Mouse (Mus musculus) left cerebral cortex, postnatal 36 days (tissue): ENCODE data around the gene Gtf3c2. TPM values are rescaled to one million over a fixed set of nuclear protein-coding genes. Genes with fewer than 3 reads are reported as not detected.
"Not testable (repeated sequence)": the region's sequence is repeated elsewhere in the genome, so short reads cannot be mapped to it uniquely, and the experiment has no call there.

ENCODE experiments used
- DNase-seq, 2 experiments: peaks; one replicate each; pipeline ENCODE4 v3.0.0; 2021 to 2022; ENCODE audit warnings: low spot score in 2 of 2, mixed read lengths in 1 of 2
- intact Hi-C: fragments of 180-260 bp; cut with DNase I; formaldehyde crosslinking; loops from one replicate; pipeline ENCODE4 v1.15.1; 2025
- total RNA-seq, 2 experiments: library from RNA; stranded (reverse); gene quantifications; 2 replicates each; pipeline ENCODE4 v1.2.3; 2021

Gene Gtf3c2
- 10 to 100 TPM; 48.0 to 73.7 TPM for total RNA-seq

DNA sequence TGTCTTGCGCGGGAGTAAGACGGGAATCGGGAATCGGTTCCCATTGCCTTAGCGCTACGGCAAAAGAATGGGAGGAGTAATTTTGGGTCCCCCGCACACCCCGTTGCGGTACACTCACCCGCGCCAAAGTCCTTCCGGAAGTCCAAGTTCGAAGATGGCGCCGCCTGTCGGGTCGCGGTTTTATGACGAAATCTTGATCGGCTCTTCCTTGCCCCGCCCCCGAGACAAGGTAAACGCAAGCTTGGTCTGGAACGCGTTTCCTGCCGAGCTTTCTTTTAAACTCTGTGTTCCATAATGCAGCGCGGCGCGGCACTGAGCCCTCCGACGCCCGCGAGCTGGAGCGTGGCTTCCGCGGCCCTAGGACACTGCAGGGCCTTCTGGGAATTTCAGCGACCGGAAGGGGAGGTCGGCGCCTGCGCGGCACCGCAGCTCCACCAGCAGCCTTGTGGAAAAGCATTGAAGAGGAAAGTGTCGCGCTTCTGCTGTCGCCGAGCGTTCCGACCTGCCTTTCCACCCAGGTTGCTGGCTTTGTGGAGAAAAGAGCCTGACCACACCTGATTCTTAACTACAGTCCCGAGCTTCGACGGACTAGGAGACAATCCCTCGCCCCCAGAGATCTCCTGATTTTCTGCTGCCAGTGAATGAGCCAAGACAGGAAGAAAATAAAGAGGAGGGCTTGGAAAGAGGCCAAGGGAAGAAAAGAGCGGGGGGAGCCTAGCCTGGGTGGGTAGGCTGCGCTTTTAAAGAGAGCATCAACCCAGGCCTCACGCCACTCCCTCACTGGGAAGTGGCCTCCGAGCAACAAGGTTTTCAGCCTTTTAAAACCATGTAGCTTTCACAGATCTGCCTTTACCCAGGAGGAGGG lies at the start of gene Gtf3c2, which contains the start of gene Gm29609:
TSS of gene Gtf3c2 (minus strand) at position 379 of the 865 bp plus-strand sequence.
TSS of gene Gm29609 (minus strand) at position 146 of the 865 bp plus-strand sequence.
- DNase-seq = peak; percentile 96
- intact Hi-C loops = loop anchor here (1.0 kb wide), 1 partner anchor 13 kb away; the partner anchor contains the start of genes Eif2b4 and Snx17

DNA sequence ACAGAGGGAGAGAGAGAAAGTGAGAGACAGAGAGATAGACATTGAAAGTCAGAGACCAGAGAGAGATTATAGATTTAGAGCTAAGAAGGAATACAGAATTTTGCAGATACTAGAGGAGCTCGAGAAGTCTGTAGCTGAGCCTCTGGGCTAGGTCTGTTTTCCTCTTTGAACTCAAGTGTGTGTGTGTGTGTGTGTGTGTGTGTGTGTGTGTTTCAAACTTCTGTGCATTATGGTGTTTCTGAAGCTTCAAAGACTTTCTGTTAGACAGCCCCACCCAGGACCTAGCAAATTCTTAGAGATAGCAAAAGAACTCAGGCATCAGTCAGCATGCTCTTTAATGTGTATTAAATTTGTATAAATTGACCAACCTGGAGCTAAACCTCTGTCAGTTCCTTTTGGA lies 46.7 kb upstream of the Gtf3c2 start:
- intact Hi-C loops = no loop called here
- DNase-seq = no peak

DNA sequence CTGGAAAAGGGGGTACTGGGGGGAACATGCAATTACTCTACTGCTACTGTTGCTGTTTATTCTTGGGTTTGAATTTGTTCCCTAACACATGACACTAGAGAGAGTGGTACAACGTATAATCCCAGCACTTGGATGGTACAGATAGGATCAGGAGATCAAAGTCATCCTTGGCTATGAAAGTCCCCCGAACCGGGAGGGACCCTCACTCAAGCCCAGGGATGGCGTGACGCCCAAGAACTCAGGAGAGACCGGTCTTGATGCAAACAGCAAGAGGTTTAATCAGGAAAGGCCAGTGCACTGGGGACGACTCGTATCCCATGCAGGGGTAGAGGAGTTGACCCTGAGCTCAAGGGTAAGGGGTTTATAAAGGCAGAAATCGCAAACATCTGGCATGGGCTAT lies 42.8 kb upstream of the Gtf3c2 start:
- no peak for DNase-seq
- intact Hi-C loops = no loop called here

DNA sequence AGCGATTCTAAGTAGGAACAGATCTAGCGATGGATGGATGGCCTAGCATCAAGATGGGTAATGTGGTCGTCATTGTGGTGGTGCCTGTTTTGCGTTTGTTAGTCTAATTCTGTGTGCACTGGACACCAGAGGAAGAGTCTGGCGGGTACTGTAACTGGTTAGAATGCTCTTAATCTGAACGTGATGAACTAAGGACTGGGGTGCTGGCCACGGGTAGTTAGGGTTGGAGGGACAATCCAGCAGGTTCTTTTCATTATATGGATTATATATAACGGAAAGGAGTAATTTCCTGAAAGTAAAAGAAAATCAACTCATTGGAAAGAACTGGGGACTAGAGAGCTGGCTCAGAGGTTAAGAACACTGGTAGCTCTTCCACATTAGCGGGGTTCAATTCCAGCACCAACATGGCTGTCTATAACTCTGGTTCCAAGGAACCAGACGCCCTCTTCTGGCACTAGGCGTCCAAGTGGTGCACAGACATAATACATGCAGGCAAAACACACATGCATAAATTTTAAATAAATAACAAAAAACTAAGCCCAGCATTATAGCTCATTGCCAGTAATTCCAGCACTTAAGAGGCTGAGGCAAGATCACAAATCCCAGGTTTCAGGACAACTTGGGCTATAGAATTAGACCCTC lies 41.5 kb upstream of the Gtf3c2 start:
- DNase-seq = no peak
- intact Hi-C loops = no loop called here

DNA sequence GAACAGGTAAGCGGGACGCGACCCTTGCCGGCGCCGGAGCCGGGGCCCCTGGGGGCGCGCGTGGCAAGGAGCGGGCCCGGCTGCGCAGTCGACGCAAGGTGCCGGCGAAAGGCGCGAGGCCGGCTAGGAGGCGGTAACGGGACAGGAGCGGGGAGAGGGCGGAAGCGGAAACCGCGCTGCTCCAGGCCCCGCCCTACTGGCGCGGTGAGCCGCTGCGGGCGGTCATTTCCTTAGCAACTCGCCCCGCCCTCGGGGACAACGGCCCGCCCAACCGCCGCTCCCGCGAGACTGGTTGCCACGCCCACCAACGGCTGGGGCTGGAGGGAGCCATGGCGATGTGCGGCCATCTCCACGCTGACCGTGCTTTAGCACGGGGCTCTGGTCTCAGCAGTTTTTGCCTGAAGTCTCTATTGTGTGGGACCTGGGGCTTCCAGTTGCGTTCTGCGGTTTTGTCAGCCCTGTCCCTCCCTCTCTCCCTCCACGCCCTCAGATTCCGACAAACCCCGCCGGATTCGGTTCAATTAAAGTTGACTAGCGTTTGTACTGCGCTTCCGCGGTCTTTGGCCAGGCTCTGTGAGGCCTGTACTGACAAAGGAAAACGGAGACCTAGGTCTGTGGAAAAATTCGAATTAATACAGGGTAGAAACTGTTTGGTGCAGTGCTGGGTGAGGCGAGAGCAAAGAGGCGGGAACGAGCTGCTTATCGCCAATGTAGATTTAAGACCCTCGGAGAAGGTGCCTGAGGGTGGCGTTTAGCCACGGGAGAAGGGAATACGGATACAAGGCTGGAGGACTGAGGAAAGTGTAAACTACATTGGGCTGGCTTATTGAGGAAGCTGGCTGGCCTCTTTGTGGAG lies 40.7 kb upstream of the Gtf3c2 start, which contains the start of gene Ppm1g:
TSS of gene Ppm1g (minus strand) at position 240 of the 856 bp plus-strand sequence.
- intact Hi-C loops = loop anchor here (1.0 kb wide), 1 partner anchor 20 kb away; the partner anchor contains the start of gene Nrbp1
- DNase-seq = peak; percentile 97

DNA sequence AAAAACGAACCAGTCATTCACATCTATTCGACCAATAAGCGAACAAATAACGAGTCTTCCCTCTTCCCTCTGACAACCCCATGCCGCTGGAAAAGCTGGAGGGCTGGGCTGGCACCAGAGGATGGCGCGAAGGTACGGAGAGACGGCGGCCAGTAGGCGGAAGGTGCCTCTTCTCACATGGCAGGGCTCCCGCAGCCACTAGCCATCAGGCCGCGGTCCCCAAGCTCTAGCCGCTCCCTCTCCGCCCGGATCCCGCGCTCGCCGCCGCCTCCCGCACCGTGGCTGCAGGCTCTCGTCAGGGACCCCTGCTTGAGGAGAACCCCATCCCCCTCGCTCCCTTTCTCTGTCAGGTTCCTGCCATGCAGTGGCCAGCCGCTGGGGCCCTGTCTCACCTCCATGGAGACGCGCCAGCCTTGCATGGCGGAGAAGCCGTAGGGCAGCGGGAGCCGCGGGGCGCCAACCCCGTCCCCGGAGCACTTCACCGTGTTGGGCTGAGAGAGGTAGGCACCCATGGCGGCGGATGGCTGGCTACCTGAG lies 40.0 kb upstream of the Gtf3c2 start:
- peak; percentile 63 for DNase-seq

DNA sequence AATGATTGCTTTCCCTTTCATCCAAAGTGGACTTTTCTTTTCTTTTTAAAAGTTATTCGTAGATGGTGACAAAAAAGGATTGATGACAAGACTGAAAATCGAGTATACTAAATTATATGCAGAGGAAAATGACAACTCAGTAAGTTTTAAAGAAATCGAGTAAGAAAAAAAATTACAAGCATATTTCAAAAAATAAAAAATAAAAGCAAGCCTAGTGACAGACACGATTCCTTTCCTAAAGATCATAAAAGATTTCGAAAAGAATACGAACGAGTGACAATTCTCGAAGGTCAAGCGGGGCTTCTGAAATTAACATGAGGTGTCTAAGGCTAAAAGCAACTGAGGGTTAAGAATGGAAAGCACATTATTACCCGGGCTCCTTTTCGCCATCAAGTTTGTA lies 39.5 kb upstream of the Gtf3c2 start:
- intact Hi-C loops = loop anchor here (5.0 kb wide), 1 partner anchor 108 kb away; no protein-coding TSS in a partner anchor
- no peak for DNase-seq

More for the DNA sequence above, 40.0 kb upstream of the Gtf3c2 start:
- intact Hi-C loops = loop anchor here (1.0 to 5.0 kb wide), 2 partner anchors 20 to 107 kb away; partner anchors contain the start of gene Nrbp1

DNA sequence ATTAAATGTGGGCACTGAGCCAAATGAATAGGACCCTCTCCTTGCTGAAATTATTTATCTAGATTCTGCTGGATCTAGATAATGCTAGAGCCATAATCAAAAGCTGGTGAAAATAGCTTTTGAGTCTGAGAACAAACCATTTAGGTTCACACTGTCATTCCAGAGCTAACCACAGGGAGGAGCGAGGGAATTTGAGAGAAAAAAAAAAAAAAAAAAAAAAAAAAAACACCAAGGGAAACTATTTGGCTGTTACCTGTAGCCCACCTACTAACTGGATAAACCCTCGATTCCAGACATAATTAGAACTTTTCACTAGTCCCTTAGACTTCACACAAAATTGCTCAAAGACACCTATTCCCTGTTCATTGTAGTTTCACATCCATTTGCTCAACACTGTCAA lies 39.1 kb upstream of the Gtf3c2 start:
- no peak for DNase-seq
- intact Hi-C loops = loop anchor here (5.0 kb wide), 1 partner anchor 108 kb away; no protein-coding TSS in a partner anchor

DNA sequence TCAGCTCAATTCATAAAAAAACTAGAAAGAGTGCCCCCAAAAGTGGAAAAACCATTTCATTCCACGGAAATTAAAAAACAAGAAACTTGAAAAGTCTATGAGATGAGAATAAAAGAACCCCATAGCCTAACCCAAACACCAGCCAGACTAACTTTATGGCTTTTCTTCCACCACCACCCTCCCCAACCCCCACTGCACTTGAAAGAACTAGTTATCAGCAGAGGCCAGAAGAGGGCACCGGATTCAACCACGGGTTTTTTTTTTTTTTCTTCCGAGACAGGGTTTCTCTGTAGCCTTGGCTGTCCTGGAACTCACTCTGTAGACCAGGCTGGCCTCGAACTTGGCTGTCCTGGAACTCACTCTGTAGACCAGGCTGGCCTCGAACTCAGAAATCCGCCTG lies 38.4 kb upstream of the Gtf3c2 start:
- intact Hi-C loops = loop anchor here (5.0 kb wide), 1 partner anchor 109 kb away; no protein-coding TSS in a partner anchor
- DNase-seq = no peak

DNA sequence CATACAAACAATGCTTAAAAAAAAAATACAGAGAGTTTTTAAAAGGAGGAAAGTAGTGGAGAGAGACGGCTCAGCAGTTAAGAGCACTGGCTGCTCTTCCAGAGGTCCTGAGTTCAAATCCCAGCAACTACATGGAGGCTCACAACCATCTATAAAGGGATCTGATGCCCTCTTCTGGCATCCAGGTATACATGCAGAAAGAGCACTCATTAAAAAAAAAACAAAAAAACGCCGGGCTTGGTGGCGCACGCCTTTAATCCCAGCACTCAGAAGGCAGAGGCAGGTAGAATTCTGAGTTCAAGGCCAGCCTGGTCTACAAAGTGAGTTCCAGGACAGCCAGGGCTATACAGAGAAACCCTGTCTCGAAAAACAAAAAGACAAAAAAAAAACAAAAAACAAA lies 36.6 kb upstream of the Gtf3c2 start:
- not testable (repeated sequence) for DNase-seq
- intact Hi-C loops = loop anchor here (5.0 kb wide), 1 partner anchor 111 kb away; no protein-coding TSS in a partner anchor

DNA sequence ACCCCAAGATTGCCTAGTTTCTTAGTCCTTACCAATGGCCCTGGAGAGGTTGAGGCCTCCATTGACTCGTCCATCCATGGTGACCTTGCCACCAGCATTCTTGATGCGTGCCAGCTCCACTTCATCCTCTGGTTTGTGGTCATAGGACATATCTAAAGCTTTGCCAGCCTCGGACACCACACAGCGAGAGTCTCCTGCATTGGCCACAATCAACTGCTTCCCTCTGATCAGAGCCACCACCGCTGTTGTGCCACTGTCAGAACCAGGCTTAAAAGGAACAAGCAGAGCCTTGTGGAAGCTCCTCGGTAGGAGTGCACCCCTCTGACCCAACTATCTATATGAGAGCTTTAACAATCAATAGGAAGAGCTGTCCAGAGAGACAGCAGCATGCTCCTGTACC lies 24.5 kb upstream of the Gtf3c2 start:
- intact Hi-C loops = no loop called here
- no peak for DNase-seq

DNA sequence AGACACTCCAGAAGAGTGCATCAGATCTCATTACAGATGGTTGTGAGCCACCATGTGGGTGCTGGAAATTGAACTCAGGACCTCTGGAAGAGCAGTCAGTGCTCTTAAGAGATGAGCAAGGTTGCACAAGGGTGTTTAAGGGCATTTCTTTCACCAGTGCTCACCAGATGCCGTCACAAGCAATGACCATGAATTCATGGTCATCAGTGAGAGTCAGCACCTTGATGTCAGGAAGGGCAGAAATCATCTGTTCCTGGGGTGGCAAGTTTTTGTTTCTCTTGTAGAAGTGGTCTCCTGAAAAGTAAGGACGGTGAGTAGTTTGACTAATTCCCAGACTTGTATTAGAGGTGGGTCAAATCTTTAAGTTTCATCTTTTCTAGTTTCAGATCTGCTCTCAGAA lies 23.9 kb upstream of the Gtf3c2 start:
- DNase-seq = no peak
- intact Hi-C loops = no loop called here

DNA sequence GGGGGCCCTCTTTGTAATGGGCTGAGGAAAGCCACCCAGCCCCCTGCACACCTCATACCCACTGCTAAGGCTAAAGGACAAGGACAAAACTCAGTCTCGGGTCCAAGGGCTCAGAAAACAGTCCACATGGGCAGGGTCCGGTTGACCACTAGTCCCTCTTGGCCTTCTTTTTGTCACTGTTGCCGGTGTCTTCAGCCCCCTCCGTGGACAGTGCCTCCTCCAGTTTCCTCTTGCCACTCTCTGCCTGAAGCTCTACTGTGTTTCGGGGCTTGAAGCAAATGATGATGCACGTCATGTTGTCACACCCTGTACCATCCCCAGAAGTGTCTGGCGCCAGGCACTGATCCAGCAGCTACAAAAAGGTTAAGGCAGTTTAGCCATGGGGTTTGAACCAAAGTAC lies 23.0 kb upstream of the Gtf3c2 start:
- no peak for DNase-seq
- intact Hi-C loops = loop anchor here (1.0 kb wide), 1 partner anchor 10 kb away; the partner anchor contains the start of genes Eif2b4 and Snx17

DNA sequence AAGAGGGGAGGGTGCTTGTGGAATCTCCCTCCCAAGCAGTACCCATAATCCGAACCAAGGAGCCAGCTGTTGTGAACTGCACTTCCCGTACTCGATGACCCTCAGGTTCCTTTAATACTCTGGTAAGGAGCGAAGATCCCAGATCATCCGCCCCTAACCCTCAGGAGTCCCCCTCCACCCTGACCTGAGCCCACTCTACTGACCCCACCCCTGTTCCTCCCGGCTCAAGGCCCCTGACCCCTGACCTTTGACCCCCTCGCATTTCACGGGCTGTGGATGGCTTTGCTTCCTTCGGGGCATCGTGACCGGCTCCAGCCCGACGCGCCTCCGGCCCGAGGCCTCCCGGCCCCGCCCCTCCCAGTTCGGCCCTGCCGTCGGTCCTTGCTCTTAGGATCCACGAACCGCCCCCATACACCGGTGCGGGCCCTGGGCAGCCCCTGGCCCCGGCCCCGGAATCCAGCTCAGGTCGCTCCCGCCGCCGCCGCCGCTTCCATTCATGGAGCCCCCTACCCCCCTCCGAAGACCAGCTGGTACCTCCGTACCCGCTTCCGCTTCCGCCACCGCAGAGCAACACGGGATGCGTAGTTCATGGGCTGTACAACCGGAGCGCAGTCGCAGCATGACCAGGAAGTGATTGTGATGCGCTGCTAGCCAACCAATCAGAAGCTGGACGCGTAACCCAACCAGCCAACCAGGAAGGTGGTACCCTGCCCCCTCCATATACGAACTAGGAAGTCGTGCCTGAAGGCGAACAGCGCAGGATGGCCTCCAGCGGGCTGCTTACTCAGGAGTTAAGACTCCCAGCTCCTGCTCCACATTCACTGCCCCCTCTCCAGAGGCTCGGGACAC lies 22.0 kb upstream of the Gtf3c2 start, which contains the start of gene Zfp513:
TSS of gene Zfp513 (minus strand) at position 562 of the 849 bp plus-strand sequence.
- peak; percentile 97 for DNase-seq
- intact Hi-C loops = loop anchor here (1.0 kb wide), 1 partner anchor 9 kb away; the partner anchor contains the start of genes Eif2b4 and Snx17

DNA sequence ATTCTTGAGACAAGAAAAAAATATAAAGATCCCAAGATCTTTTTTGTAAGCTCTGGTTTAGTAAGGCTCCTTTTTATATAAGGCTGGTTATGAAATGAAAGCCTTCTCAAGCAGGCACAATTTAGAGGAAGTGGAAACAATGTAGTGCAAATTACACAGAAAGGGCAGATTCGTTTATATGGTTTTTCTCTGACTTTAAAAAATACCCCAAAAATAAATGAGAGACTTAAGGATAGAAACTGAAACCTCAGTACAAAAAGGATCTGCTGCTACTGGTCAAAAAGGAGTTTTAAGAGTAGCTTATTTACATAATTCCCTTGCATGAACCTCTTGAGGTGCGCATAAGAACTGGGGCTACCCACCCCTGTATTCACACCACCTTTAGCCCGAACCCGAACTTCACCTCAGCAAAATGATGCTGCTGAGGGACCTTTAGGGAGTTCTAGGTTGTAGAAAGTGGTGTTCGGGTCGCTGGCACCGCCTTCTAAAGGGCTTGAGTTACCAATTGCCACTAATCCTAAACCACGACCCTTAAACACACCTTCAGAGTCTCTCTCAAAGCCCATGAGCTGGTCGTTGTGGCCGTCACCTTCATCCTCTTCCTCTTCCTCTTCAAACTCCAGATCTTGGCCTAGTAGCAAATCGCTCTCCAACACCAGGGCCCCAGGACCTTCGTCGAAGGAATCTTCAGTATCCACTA lies 21.2 kb upstream of the Gtf3c2 start:
- intact Hi-C loops = no loop called here
- DNase-seq = no peak

DNA sequence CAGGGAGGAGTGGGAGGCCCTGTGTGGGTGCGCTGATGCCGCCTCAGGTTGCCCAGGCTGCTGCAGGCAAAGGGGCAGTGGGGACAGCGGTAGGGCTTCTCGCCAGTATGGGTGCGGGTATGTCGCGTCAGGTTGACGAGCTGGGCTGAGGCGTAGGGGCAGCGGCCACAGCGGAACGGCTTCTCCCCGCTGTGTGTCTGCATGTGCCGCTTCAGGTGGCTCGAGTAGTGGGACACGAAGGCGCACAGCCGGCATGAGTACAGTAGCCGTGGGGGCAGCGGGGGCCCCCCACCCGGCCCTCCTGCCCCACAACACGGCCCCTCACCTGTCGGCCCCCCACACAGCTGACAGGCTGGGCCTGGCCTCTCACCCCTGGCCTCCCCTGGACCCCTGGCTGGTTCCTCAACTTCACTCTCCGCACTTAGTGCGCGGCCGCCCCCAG lies 20.4 kb upstream of the Gtf3c2 start:
- intact Hi-C loops = no loop called here
- DNase-seq = no peak

DNA sequence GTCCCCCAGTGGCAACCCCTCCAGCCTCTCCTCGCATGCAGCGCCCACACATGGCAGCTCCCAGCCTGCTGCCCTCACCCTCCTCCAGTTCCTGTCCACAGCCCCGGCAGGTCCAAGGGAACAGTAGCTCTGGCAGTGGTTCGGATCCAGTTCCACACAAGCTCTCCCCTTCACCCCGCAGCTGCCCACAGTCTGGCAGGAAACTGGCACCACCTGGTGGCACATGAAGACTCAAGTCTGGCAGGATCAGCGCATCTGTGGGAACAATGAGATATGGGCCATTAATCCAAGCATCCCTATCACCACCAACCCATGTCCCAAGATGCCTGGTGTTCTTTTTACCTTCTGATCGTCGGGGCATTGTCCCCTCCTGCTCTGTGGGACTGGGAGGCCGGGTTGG lies 19.9 kb upstream of the Gtf3c2 start:
- intact Hi-C loops = loop anchor here (10.0 kb wide), 1 partner anchor 245 kb away; no protein-coding TSS in a partner anchor
- no peak for DNase-seq
